Mouse (Mus musculus) heart, embryonic 10.5 days (tissue): ENCODE results near the gene Arhgap45. TPM values are rescaled to one million over a fixed set of nuclear protein-coding genes. Genes with fewer than 3 reads are reported as not detected.
"Not testable (repeated sequence)": the region's sequence is repeated elsewhere in the genome, so short reads cannot be mapped to it uniquely, and the experiment has no call there.

Source experiments
- DNase-seq: peaks from one replicate; pipeline ENCODE4 v3.0.0-alpha.2; 2017; ENCODE audit warnings: low spot score
- H3K27ac ChIP-seq: fragments of 300-500 bp; sonication (generic); 2 replicates; pipeline ENCODE4 v1.5.1; 2016; ENCODE audit warnings: mild to moderate bottlenecking
- H3K27me3 ChIP-seq: fragments of 300-500 bp; sonication (generic); 2 replicates; pipeline ENCODE4 v1.6.1; 2016; ENCODE audit warnings: mild to moderate bottlenecking; ENCODE audit not compliant: poor library complexity, insufficient read depth, severe bottlenecking
- H3K36me3 ChIP-seq: fragments of 300-500 bp; sonication (generic); 2 replicates; pipeline ENCODE4 v1.6.1; 2016; ENCODE audit warnings: mild to moderate bottlenecking, moderate library complexity
- H3K4me1 ChIP-seq: fragments of 300-500 bp; sonication (generic); 2 replicates; pipeline ENCODE4 v1.6.1; 2016; ENCODE audit warnings: mild to moderate bottlenecking
- H3K4me3 ChIP-seq: fragments of 300-500 bp; sonication (generic); 2 replicates; pipeline ENCODE4 v1.5.1; 2016; ENCODE audit warnings: mild to moderate bottlenecking, moderate library complexity
- H3K9me3 ChIP-seq: fragments of 300-500 bp; sonication (generic); 2 replicates; pipeline ENCODE4 v1.6.1; 2016; ENCODE audit warnings: mild to moderate bottlenecking, moderate library complexity
- WGBS: fragments of 180-500 bp; shearing (Covaris S2); methylation state at CpG from one replicate; pipeline ENCODE4 v1.1.7; 2016; 5-methylcytosine and 5-hydroxymethylcytosine counted together
- polyA plus RNA-seq: library from polyadenylated mRNA; unstranded; fragments of >200 nt; fragmentation: Nextera tagmentation; extraction: Ambion mirVana; gene quantifications from 2 replicates; pipeline ENCODE4 v1.2.1, GENCODE M21; 2016

Arhgap45 gene
- polyA plus RNA-seq, 1 experiment from 2014 or later, result 16.7 TPM

GRCm38 (mm10) chr10:80050244-80050643 lies 33.8 kb downstream of the Arhgap45 start:
- Histone ChIP-seq H3K9me3 (no peaks in the 10 kb centered on the region), H3K27me3 (no peaks in the 10 kb centered on the region), H3K36me3 (no peaks in the 10 kb centered on the region), H3K4me3 (no peak overlapping the region), H3K27ac (peak overlapping the region; percentile 63), H3K4me1 (peaks cover 64% of the 10 kb centered on the region)
- DNase-seq, result no peak
- whole genome bisulfite sequencing, result 41% methylated on average over 6 of the region's 6 CpGs

DNA sequence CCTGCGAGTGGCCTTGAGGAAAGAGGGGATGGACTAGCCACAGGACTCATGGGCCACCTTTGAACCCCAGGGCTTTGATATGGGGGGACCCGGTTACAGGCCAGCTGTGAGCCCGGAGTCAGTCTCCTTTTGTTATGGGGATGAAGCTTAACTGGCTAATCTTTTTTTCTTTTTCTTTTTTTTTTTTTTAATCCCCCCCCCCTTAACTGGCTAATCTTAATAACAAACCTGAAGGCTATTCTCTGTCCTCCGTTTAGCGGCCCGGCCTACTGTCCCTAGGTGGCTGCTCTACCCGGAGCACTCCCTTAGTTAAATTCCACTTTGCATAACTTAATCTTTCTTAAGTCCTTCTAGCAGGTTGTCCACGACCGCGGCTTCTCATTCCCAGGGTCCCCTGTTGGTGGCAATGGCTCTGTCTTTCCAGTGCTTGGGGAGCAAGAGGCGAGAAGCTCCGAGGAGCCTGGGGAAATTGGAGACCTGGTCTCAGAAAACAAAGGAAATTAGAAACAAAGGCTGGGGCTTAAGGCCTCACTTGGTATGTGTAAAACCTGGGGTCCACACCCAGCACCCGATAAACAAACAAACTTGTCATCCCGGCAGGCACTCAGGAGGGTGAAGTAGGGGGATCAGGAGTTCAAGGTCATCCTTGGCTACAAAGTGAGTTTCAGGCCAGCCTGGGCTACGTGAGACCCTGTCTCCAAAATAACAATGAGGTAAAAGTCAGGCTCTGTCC lies 34.6 kb downstream of the Arhgap45 start:
- 30% methylated on average over 15 of the region's 15 CpGs for WGBS
- Histone ChIP-seq H3K9me3 (no peaks in the 10 kb centered on the region), H3K4me3 (0 out of 2 replicates have a peak overlapping the region, but pooled peaks have one; percentile 29), H3K36me3 (peaks cover 8% of the 10 kb centered on the region), H3K27me3 (no peaks in the 10 kb centered on the region), H3K27ac (peak overlapping the region; percentile 99), H3K4me1 (peaks cover 72% of the 10 kb centered on the region)
- no peak for DNase-seq

- Histone ChIP-seq H3K4me1 (peaks cover 74% of the 10 kb centered on the region), H3K9me3 (no peaks in the 10 kb centered on the region), H3K27me3 (no peaks in the 10 kb centered on the region), H3K36me3 (peaks cover 14% of the 10 kb centered on the region), H3K4me3 (peak overlapping the region; percentile 29), H3K27ac (peak overlapping the region; percentile 99)
- WGBS, result 18% methylated on average over 14 of the region's 14 CpGs
- DNase-seq, result no peak
These were observed 35.3 kb downstream of the Arhgap45 start for GRCm38 (mm10) chr10:80051618-80052373.

DNA sequence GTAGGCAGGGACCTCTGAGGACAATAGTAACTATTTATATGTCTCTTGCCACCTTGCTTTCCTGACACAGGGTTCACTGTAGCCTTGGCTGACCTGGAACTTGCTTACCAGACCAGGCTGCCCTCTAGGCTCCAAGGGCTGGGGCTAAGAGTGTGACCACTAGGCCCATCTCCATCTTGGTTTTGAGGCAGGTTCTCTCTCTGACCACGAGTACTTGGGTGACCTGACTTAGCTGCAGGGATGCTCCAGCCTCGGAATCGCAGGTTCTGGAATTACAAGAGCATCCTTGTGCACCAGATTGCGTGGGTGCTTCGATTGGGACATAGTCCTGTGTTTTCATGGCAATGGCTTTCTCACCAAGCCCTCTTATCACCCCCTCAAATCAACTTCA lies 35.9 kb downstream of the Arhgap45 start:
- 78% methylated on average over 5 of the region's 5 CpGs for WGBS
- DNase-seq, result no peak
- H3K9me3 ChIP-seq, result no peaks in the 10 kb centered on the region
- peak overlapping the region; percentile 92 for H3K4me3 ChIP-seq
- peak overlapping the region; percentile 99 for H3K27ac ChIP-seq
- H3K27me3 ChIP-seq, result no peaks in the 10 kb centered on the region
- H3K4me1 ChIP-seq, result peaks cover 69% of the 10 kb centered on the region
- H3K36me3 ChIP-seq, result peaks cover 20% of the 10 kb centered on the region

DNA sequence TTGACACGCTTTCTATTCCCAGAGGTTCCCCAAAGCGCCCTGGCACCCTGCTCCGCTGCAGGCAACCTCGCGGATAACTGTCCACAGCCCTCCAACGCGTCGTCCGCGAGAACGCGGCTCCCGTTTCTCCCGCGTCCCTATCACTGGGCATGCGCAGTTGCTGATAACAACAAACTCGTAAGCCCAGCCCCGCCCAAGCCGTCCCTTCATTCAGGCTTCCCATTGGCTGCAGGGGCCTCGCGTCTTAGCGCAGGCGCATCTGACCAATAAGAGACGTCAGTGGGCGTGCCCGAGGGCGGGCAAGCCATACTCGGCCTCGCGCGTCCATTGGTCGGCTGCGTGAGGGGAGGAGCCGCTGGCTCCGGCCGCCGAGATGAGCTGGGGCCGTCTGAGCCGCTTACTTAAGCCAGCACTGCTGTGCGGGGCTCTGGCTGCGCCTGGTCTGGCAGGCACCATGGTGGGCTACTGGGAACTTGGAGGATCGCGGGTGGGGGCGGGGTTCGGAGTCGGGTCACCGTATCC lies 36.9 kb downstream of the Arhgap45 start:
- Histone ChIP-seq H3K9me3 (no peaks in the 10 kb centered on the region), H3K27me3 (no peaks in the 10 kb centered on the region), H3K36me3 (peaks cover 30% of the 10 kb centered on the region), H3K4me3 (peak overlapping the region; percentile 92), H3K4me1 (peaks cover 68% of the 10 kb centered on the region), H3K27ac (peak overlapping the region; percentile 99)
- peak; percentile 100 for DNase-seq
- WGBS, result under 1% methylated on average over 47 of the region's 47 CpGs

DNA sequence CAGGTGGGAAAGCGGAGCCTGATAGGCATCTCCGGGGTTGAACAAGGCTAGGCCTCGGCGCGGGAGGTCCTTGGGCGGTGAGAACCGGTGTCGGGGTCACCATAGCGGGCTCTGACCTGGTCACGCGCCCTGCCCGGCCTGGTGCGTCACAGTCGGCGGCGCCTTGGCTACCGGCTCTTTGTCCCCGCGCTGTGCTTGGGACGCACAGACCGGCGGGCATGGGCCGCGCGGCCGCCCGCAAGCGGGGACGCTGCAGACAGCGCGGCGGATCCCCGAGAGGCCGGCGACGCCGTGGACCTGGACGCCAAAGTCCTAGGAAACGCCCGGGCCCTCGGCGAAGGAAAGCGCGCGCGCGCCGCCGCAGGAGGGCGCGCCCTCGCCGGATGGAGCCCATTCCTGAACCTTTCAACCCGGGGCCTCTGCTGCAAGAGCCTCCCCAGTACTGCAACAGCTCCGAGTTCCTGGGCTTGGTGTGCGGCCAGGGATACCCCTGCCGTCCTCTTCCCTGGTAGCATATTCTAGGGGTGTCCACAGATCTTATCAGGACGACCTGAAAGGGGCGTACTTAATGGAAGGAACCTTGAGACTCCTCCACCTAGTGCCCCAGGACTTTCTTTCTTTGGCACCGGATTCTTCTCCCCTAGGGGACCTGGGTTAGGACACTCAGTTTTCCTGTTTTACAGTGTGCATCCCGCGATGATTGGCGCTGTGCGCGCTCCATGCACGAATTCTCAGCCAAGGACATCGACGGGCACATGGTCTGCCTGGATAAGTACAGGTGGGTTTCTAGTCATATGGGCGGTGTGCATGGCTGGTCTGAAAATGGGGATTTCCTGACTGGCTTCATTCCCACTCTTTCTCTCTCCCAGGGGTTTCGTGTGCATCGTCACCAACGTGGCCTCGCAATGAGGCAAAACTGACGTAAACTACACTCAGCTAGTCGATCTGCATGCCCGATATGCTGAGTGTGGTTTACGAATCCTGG lies 37.7 kb downstream of the Arhgap45 start:
- DNase-seq, result peak; percentile 87
- peak overlapping the region; percentile 99 for H3K27ac ChIP-seq
- H3K36me3 ChIP-seq, result peaks cover 38% of the 10 kb centered on the region
- H3K9me3 ChIP-seq, result no peaks in the 10 kb centered on the region
- no peaks in the 10 kb centered on the region for H3K27me3 ChIP-seq
- WGBS, result 1% methylated on average over 77 of the region's 77 CpGs
- H3K4me1 ChIP-seq, result peaks cover 61% of the 10 kb centered on the region
- peak overlapping the region; percentile 92 for H3K4me3 ChIP-seq

GRCm38 (mm10) chr10:80054911-80055310 lies 38.5 kb downstream of the Arhgap45 start:
- not testable (repeated sequence) for H3K27me3 ChIP-seq, H3K9me3 ChIP-seq, DNase-seq
- peaks cover 45% of the 10 kb centered on the region for H3K36me3 ChIP-seq
- peaks cover 61% of the 10 kb centered on the region for H3K4me1 ChIP-seq
- whole genome bisulfite sequencing, result 42% methylated on average over 3 of the region's 3 CpGs
- peak overlapping the region; percentile 92 for H3K4me3 ChIP-seq
- H3K27ac ChIP-seq, result peak overlapping the region; percentile 99; the same call in 1 of the 2 replicates

DNA sequence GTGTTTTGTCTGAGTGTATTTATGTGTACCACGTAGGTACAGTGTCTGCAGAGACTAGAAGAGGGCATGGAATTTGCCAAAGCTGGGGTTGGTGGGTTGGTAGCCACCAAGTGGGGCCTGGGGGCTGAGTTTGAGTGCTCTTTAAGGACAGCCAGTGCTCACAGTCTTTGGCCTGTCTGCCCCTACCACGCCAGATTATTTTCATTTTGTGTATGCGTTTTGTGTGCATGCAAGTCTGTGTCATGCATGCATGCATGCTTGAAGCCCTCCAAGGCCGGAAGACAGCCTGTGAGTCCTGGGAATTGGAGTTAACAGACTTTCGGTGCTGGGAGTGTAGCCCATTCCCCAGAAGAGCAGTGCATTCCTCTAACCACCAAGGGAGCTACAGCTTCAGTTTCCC lies 38.9 kb downstream of the Arhgap45 start:
- WGBS, result 76% methylated on average over 5 of the region's 5 CpGs
- Histone ChIP-seq H3K27ac (no peak overlapping the region), H3K4me1 (peaks cover 57% of the 10 kb centered on the region), H3K9me3 (no peaks in the 10 kb centered on the region), H3K27me3 (no peaks in the 10 kb centered on the region), H3K4me3 (peak overlapping the region; percentile 92), H3K36me3 (peaks cover 50% of the 10 kb centered on the region)
- DNase-seq, result no peak

- no peak overlapping the region for H3K4me3 ChIP-seq
- no peaks in the 10 kb centered on the region for H3K9me3 ChIP-seq
- H3K27ac ChIP-seq, result no peak overlapping the region
- no peak for DNase-seq
- H3K27me3 ChIP-seq, result no peaks in the 10 kb centered on the region
- H3K36me3 ChIP-seq, result peaks cover 55% of the 10 kb centered on the region
- 64% methylated on average over 10 of the region's 10 CpGs for WGBS
- peaks cover 54% of the 10 kb centered on the region for H3K4me1 ChIP-seq
These were observed 39.4 kb downstream of the Arhgap45 start for GRCm38 (mm10) chr10:80055891-80056290.

DNA sequence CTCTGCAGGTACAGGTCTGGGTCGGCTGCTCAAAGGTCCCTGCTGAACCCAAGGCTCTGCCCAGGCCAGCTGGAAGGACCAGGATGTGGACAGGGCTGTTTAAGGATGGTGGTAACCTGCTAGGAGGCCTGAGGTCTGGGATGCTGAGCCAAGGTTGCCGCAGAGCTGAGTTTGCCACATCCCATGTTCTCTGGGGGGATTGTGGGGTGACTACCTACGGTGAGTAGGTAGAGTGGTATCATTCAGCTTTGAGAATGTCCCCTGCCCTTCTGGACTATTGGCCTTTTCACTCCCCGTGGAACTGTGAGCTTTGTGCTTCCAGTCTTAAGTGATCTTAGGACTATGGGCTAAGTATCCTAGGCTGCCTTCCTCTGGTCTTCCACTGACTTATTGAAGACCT lies 40.1 kb downstream of the Arhgap45 start:
- WGBS, result 97% methylated on average over 4 of the region's 4 CpGs
- Histone ChIP-seq H3K36me3 (peaks cover 61% of the 10 kb centered on the region), H3K4me3 (no peak overlapping the region), H3K9me3 (no peaks in the 10 kb centered on the region), H3K27me3 (no peaks in the 10 kb centered on the region), H3K27ac (no peak overlapping the region), H3K4me1 (peaks cover 48% of the 10 kb centered on the region)
- no peak for DNase-seq

DNA sequence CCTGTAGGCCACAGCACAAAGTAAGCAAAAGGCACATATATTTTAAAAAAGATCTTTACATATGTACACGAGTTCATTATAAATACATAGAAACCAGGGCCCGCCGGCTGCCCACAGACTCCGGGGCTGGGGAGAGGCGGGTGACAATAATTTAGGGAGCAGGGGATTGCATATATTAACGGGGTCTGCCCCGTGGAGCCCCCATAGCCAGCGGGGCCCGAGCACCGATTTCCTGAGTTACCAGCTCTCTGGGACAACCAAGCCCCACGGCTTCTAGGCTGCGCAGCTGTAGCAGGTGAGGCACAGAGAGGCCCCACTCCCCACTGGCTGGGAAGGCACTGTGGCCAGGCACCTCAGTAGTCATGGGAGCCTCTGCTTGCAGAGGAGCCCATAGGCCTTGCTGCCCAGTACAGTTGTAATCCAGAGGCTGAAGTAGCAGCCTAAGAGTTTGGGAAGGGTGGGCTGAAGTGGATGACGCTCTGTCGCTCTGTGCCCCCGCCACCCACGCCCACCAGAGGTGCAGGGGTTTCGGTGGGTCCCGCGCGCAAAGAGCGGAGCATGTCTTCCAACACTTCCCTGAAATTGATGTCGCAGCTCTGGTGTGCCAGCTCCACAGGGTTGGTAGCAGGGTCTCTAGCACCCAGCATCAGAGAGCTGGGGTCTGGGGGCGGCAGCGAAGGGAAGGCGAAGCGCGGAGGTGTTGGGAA lies 40.7 kb downstream of the Arhgap45 start:
- peaks cover 42% of the 10 kb centered on the region for H3K4me1 ChIP-seq
- no peak overlapping the region for H3K4me3 ChIP-seq
- DNase-seq, result no peak
- H3K36me3 ChIP-seq, result peaks cover 68% of the 10 kb centered on the region
- H3K9me3 ChIP-seq, result no peaks in the 10 kb centered on the region
- H3K27me3 ChIP-seq, result no peaks in the 10 kb centered on the region
- WGBS, result 90% methylated on average over 27 of the region's 27 CpGs
- H3K27ac ChIP-seq, result no peak overlapping the region
